Mouse (Mus musculus) neural tube, embryonic 15.5 days (tissue): ENCODE measurements at regions not wholly inside any gene's neighbourhood (a gene's known extent, or its start where the extent isn't known, plus 50 kb on each side); places are given as distances from the start of the nearest gene placed in this dataset.

Source experiments
- ATAC-seq: fragments of 200-750 bp; cut with Nextera tagmentation; 2 replicates; pipeline ENCODE4 v1.8.0; 2017; ENCODE audit warnings: mild to moderate bottlenecking, moderate TSS enrichment, moderate library complexity; ENCODE audit not compliant: low FRiP score
- H3K27ac ChIP-seq: fragments of 300-500 bp; sonication (generic); replicated peaks from 2 replicates; pipeline ENCODE4 v1.5.1; 2015; ENCODE audit warnings: mild to moderate bottlenecking, inconsistent platforms
- H3K27me3 ChIP-seq: fragments of 300-500 bp; sonication (generic); replicated peaks from 2 replicates; pipeline ENCODE4 v1.6.1; 2015; ENCODE audit warnings: inconsistent platforms
- H3K36me3 ChIP-seq: fragments of 300-500 bp; sonication (generic); 2 replicates; pipeline ENCODE4 v1.6.1; 2015; ENCODE audit warnings: inconsistent platforms
- H3K4me1 ChIP-seq: fragments of 300-500 bp; sonication (generic); 2 replicates; pipeline ENCODE4 v1.6.1; 2015; ENCODE audit warnings: inconsistent platforms
- H3K4me2 ChIP-seq: fragments of 300-500 bp; sonication (generic); 2 replicates; pipeline ENCODE4 v1.6.1; 2015; ENCODE audit warnings: inconsistent platforms, mild to moderate bottlenecking, moderate library complexity
- H3K4me3 ChIP-seq: fragments of 300-500 bp; sonication (generic); replicated peaks from 2 replicates; pipeline ENCODE4 v1.5.1; 2015; ENCODE audit warnings: mild to moderate bottlenecking, inconsistent platforms
- H3K9ac ChIP-seq: fragments of 300-500 bp; sonication (generic); replicated peaks from 2 replicates; pipeline ENCODE4 v1.6.1; 2015; ENCODE audit warnings: mild to moderate bottlenecking, inconsistent platforms
- H3K9me3 ChIP-seq: fragments of 300-500 bp; sonication (generic); replicated peaks from 2 replicates; pipeline ENCODE4 v1.6.1; 2016; ENCODE audit warnings: inconsistent platforms
- WGBS: fragments of 180-500 bp; shearing (Covaris S2); methylation state at CpG from one replicate; pipeline ENCODE4 v1.1.7; 2015; ENCODE audit warnings: mixed read lengths; 5-methylcytosine and 5-hydroxymethylcytosine counted together

GRCm38 (mm10) chr6:148534364-148534763 is 90.2 kb upstream of the Tmtc1 start:
- no peaks in the 10 kb centered on the region for H3K27me3 ChIP-seq
- no peak overlapping the region for H3K27ac ChIP-seq
- H3K9me3 ChIP-seq, result no peaks in the 10 kb centered on the region
- H3K4me3 ChIP-seq, result no peak overlapping the region
- H3K9ac ChIP-seq, result no peak overlapping the region
- H3K4me2 ChIP-seq, result no peak overlapping the region
- no peak for ATAC-seq
- no peaks in the 10 kb centered on the region for H3K36me3 ChIP-seq
- H3K4me1 ChIP-seq, result 0 out of 2 replicates have a peak, but pooled peaks cover 3% of the 10 kb centered on the region
- WGBS, result 77% methylated on average over 4 of the region's 4 CpGs

GRCm38 (mm10) chr6:148531068-148531467 is 86.9 kb upstream of the Tmtc1 start:
- Histone ChIP-seq H3K9me3 (no peaks in the 10 kb centered on the region), H3K4me3 (no peak overlapping the region), H3K4me1 (no peaks in the 10 kb centered on the region), H3K36me3 (no peaks in the 10 kb centered on the region), H3K4me2 (no peak overlapping the region), H3K9ac (no peak overlapping the region), H3K27me3 (no peaks in the 10 kb centered on the region), H3K27ac (no peak overlapping the region)
- WGBS, result 100% methylated on average over 1 of the region's 1 CpGs
- no peak for ATAC-seq

DNA sequence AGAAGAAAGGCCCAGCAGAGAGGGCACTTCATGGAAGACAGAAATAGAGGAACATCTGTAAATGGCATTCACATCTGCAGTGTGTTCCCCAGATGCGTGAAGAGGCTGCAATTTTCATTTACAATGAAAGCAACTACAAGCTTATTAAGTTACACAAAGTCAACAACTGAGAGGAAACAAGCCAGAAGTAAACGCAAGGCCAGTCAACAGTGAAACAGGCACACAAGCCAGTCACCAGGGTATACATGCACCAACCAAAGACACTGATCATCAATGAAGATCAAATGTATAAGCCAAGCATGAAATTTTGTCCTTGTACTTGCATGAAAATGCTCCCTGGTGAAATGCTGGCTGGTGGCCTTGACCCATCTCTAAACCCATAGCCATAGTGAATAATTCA is 84.4 kb upstream of the Tmtc1 start:
- no peaks in the 10 kb centered on the region for H3K4me1 ChIP-seq
- H3K9me3 ChIP-seq, result no peaks in the 10 kb centered on the region
- H3K27me3 ChIP-seq, result no peaks in the 10 kb centered on the region

DNA sequence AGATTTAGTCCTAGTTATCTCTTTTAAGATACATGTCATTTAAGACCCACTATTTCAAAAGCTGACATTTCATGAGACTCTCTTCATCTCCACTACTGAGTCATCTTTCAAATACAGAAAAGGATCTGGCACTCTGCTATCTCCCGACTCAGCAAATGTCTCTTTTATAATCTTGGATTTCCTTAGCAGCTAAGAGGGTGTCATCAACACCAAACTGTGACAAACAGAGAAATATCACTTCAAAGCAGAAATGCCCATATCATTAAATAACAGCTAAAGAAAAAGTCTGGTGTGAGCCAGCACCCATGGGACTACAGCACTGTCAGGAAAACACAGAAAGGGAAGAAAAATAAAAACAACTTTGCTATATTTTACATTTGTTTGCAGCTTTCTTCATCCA is 78.7 kb upstream of the Tmtc1 start:
- no peak for ATAC-seq
- Histone ChIP-seq H3K27me3 (no peaks in the 10 kb centered on the region), H3K9ac (no peak overlapping the region), H3K9me3 (no peaks in the 10 kb centered on the region), H3K27ac (no peak overlapping the region), H3K36me3 (no peaks in the 10 kb centered on the region), H3K4me2 (no peak overlapping the region), H3K4me1 (no peaks in the 10 kb centered on the region), H3K4me3 (no peak overlapping the region)
- WGBS, result 78% methylated on average over 1 of the region's 1 CpGs

More for the DNA sequence above, 84.4 kb upstream of the Tmtc1 start:
- ATAC-seq, result no peak
- H3K4me2 ChIP-seq, result no peak overlapping the region
- H3K4me3 ChIP-seq, result no peak overlapping the region
- no peaks in the 10 kb centered on the region for H3K36me3 ChIP-seq
- H3K9ac ChIP-seq, result no peak overlapping the region
- H3K27ac ChIP-seq, result no peak overlapping the region
- 79% methylated on average over 2 of the region's 2 CpGs for WGBS

DNA sequence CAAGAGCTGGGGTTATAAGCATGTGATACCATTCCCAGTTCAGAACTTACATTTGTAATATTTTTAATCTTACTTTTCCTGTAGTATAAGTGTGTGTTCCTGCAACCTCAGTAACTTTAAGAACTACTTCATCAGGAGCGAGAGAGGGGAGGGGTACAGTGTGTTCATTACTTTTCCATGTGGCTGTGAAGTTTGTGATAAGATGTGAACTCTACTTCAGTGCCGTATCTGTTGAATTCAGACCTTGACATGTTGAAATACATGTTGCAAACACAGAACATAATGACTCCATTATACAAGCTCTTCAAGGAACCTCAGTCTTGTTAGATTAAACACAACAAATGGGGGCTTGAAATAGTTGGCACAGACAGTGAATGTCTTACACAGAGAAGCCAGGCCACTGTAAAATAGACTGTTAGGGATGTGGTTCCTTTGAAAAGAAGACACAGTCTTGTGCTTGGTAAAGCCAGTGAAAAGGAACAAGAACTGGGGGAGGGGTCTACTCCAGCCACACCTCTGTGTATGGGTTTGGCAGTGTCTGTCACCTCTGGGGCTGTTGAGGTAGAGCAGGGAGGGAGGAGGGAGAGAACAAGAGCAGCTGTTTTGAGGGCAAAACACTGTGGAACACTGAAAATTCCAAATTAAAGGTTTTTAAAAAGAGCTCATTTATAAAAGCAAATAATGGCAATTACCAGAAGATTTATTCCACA is 73.5 kb upstream of the Tmtc1 start:
- no peak overlapping the region for H3K9ac ChIP-seq
- no peaks in the 10 kb centered on the region for H3K27me3 ChIP-seq
- ATAC-seq, result no peak
- no peak overlapping the region for H3K4me2 ChIP-seq
- H3K4me3 ChIP-seq, result no peak overlapping the region
- 0 out of 2 replicates have a peak, but pooled peaks cover 4% of the 10 kb centered on the region for H3K4me1 ChIP-seq
- WGBS, result 77% methylated on average over 2 of the region's 2 CpGs
- no peaks in the 10 kb centered on the region for H3K9me3 ChIP-seq
- no peak overlapping the region for H3K27ac ChIP-seq
- no peaks in the 10 kb centered on the region for H3K36me3 ChIP-seq

- WGBS, result 59% methylated on average over 4 of the region's 4 CpGs
- Histone ChIP-seq H3K36me3 (no peaks in the 10 kb centered on the region), H3K4me3 (no peak overlapping the region), H3K27ac (no peak overlapping the region), H3K9me3 (no peaks in the 10 kb centered on the region), H3K4me1 (0 out of 2 replicates have a peak, but pooled peaks cover 4% of the 10 kb centered on the region), H3K27me3 (no peaks in the 10 kb centered on the region), H3K4me2 (no peak overlapping the region), H3K9ac (no peak overlapping the region)
- no peak for ATAC-seq
Observed at GRCm38 (mm10) chr6:148516654-148517053, 72.5 kb upstream of the Tmtc1 start.

DNA sequence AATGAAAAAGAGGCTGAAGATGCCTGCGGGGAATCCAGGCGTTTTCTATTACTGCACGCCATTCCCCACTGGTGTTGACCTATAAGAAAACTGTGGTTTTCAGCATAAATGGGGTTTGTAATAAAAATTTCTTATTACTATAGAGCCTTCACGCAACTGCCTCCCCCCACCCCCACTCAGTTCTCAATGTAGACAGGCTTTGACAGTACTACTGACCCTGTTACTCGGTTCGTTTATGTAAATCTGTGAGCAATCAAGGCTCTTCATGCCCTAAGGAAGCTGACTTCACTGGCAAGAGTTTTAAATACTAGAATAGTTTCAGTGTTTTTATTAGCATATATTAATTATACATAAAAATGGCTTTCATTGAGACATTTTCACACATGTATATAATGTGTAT is 70.9 kb upstream of the Tmtc1 start:
- Histone ChIP-seq H3K36me3 (no peaks in the 10 kb centered on the region), H3K9me3 (no peaks in the 10 kb centered on the region), H3K4me2 (no peak overlapping the region), H3K4me3 (no peak overlapping the region), H3K27ac (no peak overlapping the region), H3K4me1 (0 out of 2 replicates have a peak, but pooled peaks cover 4% of the 10 kb centered on the region), H3K9ac (no peak overlapping the region), H3K27me3 (no peaks in the 10 kb centered on the region)
- 76% methylated on average over 6 of the region's 6 CpGs for WGBS
- ATAC-seq, result no peak

DNA sequence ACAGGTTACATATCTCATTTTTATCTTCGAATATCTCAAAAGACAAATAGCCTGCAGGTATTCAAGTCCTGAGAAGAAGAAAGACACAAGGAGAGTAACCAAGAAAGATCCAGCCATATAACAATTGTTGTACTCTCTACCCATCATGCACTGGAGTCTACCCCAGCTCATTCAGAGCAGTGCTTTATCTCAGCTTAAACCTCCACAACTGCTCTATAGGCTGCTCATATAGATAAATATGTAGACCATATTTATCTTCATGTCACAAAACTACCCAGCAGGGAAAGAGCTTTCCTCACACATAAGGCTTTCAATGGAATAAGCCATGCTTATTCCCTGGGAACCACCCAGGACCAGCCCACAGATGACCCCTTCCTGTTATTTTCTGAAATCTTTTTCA is 70.5 kb upstream of the Tmtc1 start:
- no peaks in the 10 kb centered on the region for H3K9me3 ChIP-seq
- no peaks in the 10 kb centered on the region for H3K27me3 ChIP-seq
- H3K4me3 ChIP-seq, result no peak overlapping the region
- WGBS, result 90% methylated on average over 1 of the region's 1 CpGs
- H3K27ac ChIP-seq, result no peak overlapping the region
- H3K36me3 ChIP-seq, result no peaks in the 10 kb centered on the region
- no peak overlapping the region for H3K4me2 ChIP-seq
- no peak for ATAC-seq
- no peak overlapping the region for H3K9ac ChIP-seq
- H3K4me1 ChIP-seq, result 0 out of 2 replicates have a peak, but pooled peaks cover 4% of the 10 kb centered on the region

DNA sequence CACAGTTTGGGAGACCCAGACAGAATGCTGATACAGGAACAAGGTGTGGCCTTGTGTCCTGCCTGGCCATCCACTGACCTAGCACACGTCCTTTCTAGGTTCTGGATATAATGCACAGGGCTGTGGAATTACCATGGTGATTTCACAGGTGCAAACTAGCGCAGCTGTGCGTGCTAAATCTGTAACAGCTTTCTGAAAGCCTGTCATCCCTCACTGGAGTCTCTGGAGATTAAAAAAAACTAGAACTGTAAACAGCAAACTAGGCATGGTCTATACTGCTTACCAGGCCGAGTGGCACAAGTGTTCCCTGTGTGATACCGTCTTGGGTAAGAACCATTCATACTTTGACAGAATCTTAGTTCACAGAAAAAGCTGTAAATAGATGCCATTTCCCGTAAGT is 69.9 kb upstream of the Tmtc1 start:
- WGBS, result 67% methylated on average over 6 of the region's 6 CpGs
- no peak overlapping the region for H3K4me3 ChIP-seq
- no peaks in the 10 kb centered on the region for H3K27me3 ChIP-seq
- H3K9me3 ChIP-seq, result no peaks in the 10 kb centered on the region
- 0 out of 2 replicates have a peak, but pooled peaks cover 4% of the 10 kb centered on the region for H3K4me1 ChIP-seq
- no peak for ATAC-seq
- no peak overlapping the region for H3K4me2 ChIP-seq
- no peak overlapping the region for H3K9ac ChIP-seq
- H3K27ac ChIP-seq, result no peak overlapping the region
- no peaks in the 10 kb centered on the region for H3K36me3 ChIP-seq

GRCm38 (mm10) chr6:148513134-148513533 is 68.9 kb upstream of the Tmtc1 start:
- H3K4me1 ChIP-seq, result 0 out of 2 replicates have a peak, but pooled peaks cover 4% of the 10 kb centered on the region
- ATAC-seq, result no peak
- no peaks in the 10 kb centered on the region for H3K36me3 ChIP-seq
- no peak overlapping the region for H3K4me3 ChIP-seq
- no peak overlapping the region for H3K27ac ChIP-seq
- no peaks in the 10 kb centered on the region for H3K9me3 ChIP-seq
- H3K9ac ChIP-seq, result no peak overlapping the region
- no peaks in the 10 kb centered on the region for H3K27me3 ChIP-seq
- no peak overlapping the region for H3K4me2 ChIP-seq
- WGBS, result 66% methylated on average over 2 of the region's 2 CpGs

DNA sequence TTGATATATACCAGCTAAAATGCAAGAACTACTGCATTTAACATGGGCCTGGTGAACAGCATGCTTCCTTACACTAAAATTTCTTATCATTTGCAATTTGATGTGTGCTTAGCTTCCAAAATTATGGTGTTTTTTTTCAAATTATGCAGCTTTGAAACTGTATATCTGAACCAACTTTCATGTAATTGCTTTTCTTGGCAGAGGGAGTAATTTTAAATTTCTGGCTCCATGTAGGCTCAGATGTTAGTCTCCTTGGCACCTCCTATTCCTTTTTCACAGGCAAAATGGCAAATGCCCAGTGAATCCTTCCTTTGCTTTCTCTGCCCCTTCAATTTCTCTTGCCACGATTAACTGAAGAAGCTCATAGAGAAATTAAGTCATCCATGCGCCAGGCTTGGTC is 61.1 kb upstream of the Tmtc1 start:
- 90% methylated on average over 2 of the region's 2 CpGs for WGBS

GRCm38 (mm10) chr6:148500251-148501179 is 56.3 kb upstream of the Tmtc1 start:
- H3K27me3 ChIP-seq, result no peaks in the 10 kb centered on the region
- H3K9me3 ChIP-seq, result no peaks in the 10 kb centered on the region
- no peaks in the 10 kb centered on the region for H3K36me3 ChIP-seq
- no peak overlapping the region for H3K27ac ChIP-seq
- WGBS, result 75% methylated on average over 9 of the region's 9 CpGs
- no peak for ATAC-seq
- no peak overlapping the region for H3K4me2 ChIP-seq
- H3K4me3 ChIP-seq, result no peak overlapping the region
- peaks cover 6% of the 10 kb centered on the region for H3K4me1 ChIP-seq
- H3K9ac ChIP-seq, result no peak overlapping the region

More for the DNA sequence above, 61.1 kb upstream of the Tmtc1 start:
- H3K4me3 ChIP-seq, result no peak overlapping the region
- ATAC-seq, result no peak
- no peaks in the 10 kb centered on the region for H3K9me3 ChIP-seq
- H3K9ac ChIP-seq, result no peak overlapping the region
- H3K36me3 ChIP-seq, result no peaks in the 10 kb centered on the region
- no peak overlapping the region for H3K4me2 ChIP-seq
- H3K4me1 ChIP-seq, result no peaks in the 10 kb centered on the region
- H3K27me3 ChIP-seq, result no peaks in the 10 kb centered on the region
- no peak overlapping the region for H3K27ac ChIP-seq
